Mouse (Mus musculus) bone marrow macrophage, adult 2 months (primary cell): ENCODE data around the gene Camkv.

ENCODE experiments used
- CTCF ChIP-seq: IDR thresholded peaks from 2 replicates; pipeline ENCODE4 v1.5.1; 2012; ENCODE audit warnings: low read depth, mild to moderate bottlenecking, low read length, moderate library complexity
- POLR2A ChIP-seq: IDR thresholded peaks from 2 replicates; pipeline ENCODE4 v1.6.1; 2012; ENCODE audit warnings: mild to moderate bottlenecking, low read depth, low read length, borderline replicate concordance

- TF ChIP-seq CTCF (peak; percentile 91), POLR2A (no peak)
Observed at GRCm38 (mm10) chr9:107963700-107964099, 28.2 kb downstream of the Camkv start.
